Mouse (Mus musculus) MEL (cell line): ENCODE data around the gene Nme6. TPM values are rescaled to one million over a fixed set of nuclear protein-coding genes. Genes with fewer than 3 reads are reported as not detected.

Experiments
- DNase-seq: peaks from one replicate; pipeline ENCODE4 v3.0.0; 2011; ENCODE audit warnings: low read depth, low spot score
- H3K27ac ChIP-seq: 2 replicates; pipeline ENCODE4 v1.5.1; 2012; ENCODE audit warnings: low read depth, mild to moderate bottlenecking, control low read depth, low read length, moderate library complexity; ENCODE audit not compliant: control insufficient read depth
- H3K27me3 ChIP-seq, 2 experiments: fragments of 150-350 bp in 1 of 2; sonication (generic) in 1 of 2; 2 replicates each; pipeline ENCODE4 v1.6.1; 2012; ENCODE audit warnings: low read length in 2 of 2, mild to moderate bottlenecking in 2 of 2, improper control_type of control experiment in 1 of 2, moderate library complexity in 1 of 2; ENCODE audit not compliant: insufficient read depth in 2 of 2, control insufficient read depth in 1 of 2
- H3K36me3 ChIP-seq, 2 experiments: 2 replicates each; pipeline ENCODE4 v1.6.1; 2012 to 2014; ENCODE audit warnings: low read length in 2 of 2, improper control_type of control experiment in 1 of 2, inconsistent platforms in 1 of 2, mild to moderate bottlenecking in 1 of 2; ENCODE audit not compliant: insufficient read depth in 2 of 2, control insufficient read depth in 1 of 2
- H3K4me1 ChIP-seq, 2 experiments: fragments of 150-350 bp in 1 of 2; sonication (generic) in 1 of 2; 2 replicates each; pipeline ENCODE4 v1.6.1; 2012; ENCODE audit warnings: low read length in 2 of 2, improper control_type of control experiment in 1 of 2, mild to moderate bottlenecking in 1 of 2; ENCODE audit not compliant: insufficient read depth in 2 of 2, control insufficient read depth in 1 of 2
- H3K4me3 ChIP-seq, 2 experiments: fragments of 150-350 bp in 1 of 2; sonication (generic) in 1 of 2; 2 replicates each; pipeline ENCODE4 v1.5.1; 2012; ENCODE audit warnings: low read depth in 2 of 2, low read length in 2 of 2, mild to moderate bottlenecking in 2 of 2, moderate library complexity in 2 of 2, control low read depth in 1 of 2, improper control_type of control experiment in 1 of 2; ENCODE audit not compliant: control insufficient read depth in 1 of 2, insufficient read depth in 1 of 2
- H3K79me2 ChIP-seq: 2 replicates; pipeline ENCODE4 v1.6.1; 2012; ENCODE audit warnings: mild to moderate bottlenecking, low read length, moderate library complexity; ENCODE audit not compliant: control insufficient read depth, poor library complexity, insufficient read depth
- H3K9ac ChIP-seq: 2 replicates; pipeline ENCODE4 v1.6.1; 2012; ENCODE audit warnings: low read depth, mild to moderate bottlenecking, control low read depth, low read length, moderate library complexity; ENCODE audit not compliant: control insufficient read depth, poor library complexity, severe bottlenecking
- H3K9me3 ChIP-seq: fragments of 150-350 bp; sonication (generic); replicated peaks from 2 replicates; pipeline ENCODE4 v1.6.1; 2012; ENCODE audit warnings: mild to moderate bottlenecking, low read length, improper control_type of control experiment, moderate library complexity; ENCODE audit not compliant: insufficient read depth
- BHLHE40 ChIP-seq: IDR thresholded peaks from 2 replicates; pipeline ENCODE4 v1.6.1; 2012; ENCODE audit warnings: low read depth, mild to moderate bottlenecking, inconsistent platforms, low read length, improper control_type of control experiment, borderline replicate concordance
- CHD2 ChIP-seq: IDR thresholded peaks from 2 replicates; pipeline ENCODE4 v1.6.1; 2011; ENCODE audit warnings: low read length, improper control_type of control experiment
- CTCF ChIP-seq, 3 experiments: IDR thresholded peaks in 2 of 3; conservative IDR thresholded peaks in 1 of 3; 2 replicates each; pipeline ENCODE4 v1.5.1; 2011 to 2012; ENCODE audit warnings: low read length in 3 of 3, low read depth in 2 of 3, mild to moderate bottlenecking in 2 of 3, improper control_type of control experiment in 1 of 3, inconsistent platforms in 1 of 3, mixed read lengths in 1 of 3, moderate library complexity in 1 of 3; ENCODE audit not compliant: control insufficient read depth in 1 of 3, insufficient read depth in 1 of 3, poor library complexity in 1 of 3, severe bottlenecking in 1 of 3
- E2F4 ChIP-seq: IDR thresholded peaks from 2 replicates; pipeline ENCODE4 v1.6.1; 2011; ENCODE audit warnings: low read depth, low read length, improper control_type of control experiment, borderline replicate concordance
- ELF1 ChIP-seq: IDR thresholded peaks from 2 replicates; pipeline ENCODE4 v1.6.1; 2014; ENCODE audit warnings: low read depth, mild to moderate bottlenecking, inconsistent platforms, low read length, improper control_type of control experiment, moderate library complexity
- EP300 ChIP-seq, 2 experiments: IDR thresholded peaks; 2 replicates each; pipeline ENCODE4 v1.6.1; 2011; ENCODE audit warnings: improper control_type of control experiment in 2 of 2, low read length in 2 of 2, low read depth in 1 of 2, mild to moderate bottlenecking in 1 of 2
- GABPA ChIP-seq: IDR thresholded peaks from 2 replicates; pipeline ENCODE4 v1.6.1; 2012; ENCODE audit warnings: low read depth, mild to moderate bottlenecking, inconsistent platforms, low read length, improper control_type of control experiment, moderate library complexity
- GATA1 ChIP-seq: IDR thresholded peaks from 2 replicates; pipeline ENCODE4 v1.6.1; 2011; ENCODE audit warnings: low read depth, low read length, improper control_type of control experiment
- HCFC1 ChIP-seq: IDR thresholded peaks from 2 replicates; pipeline ENCODE4 v1.6.1; 2012; ENCODE audit warnings: low read depth, mild to moderate bottlenecking, inconsistent platforms, low read length, improper control_type of control experiment, moderate library complexity
- JUND ChIP-seq: IDR thresholded peaks from 2 replicates; pipeline ENCODE4 v1.6.1; 2011; ENCODE audit warnings: low read depth, mild to moderate bottlenecking, improper control_type of control experiment, low read length
- KAT2A ChIP-seq: conservative IDR thresholded peaks from 2 replicates; pipeline ENCODE4 v1.6.1; 2012; ENCODE audit warnings: low read depth, low read length, improper control_type of control experiment, inconsistent platforms
- MAX ChIP-seq: IDR thresholded peaks from 2 replicates; pipeline ENCODE4 v1.6.1; 2011; ENCODE audit warnings: low read length, improper control_type of control experiment
- MEF2A ChIP-seq: IDR thresholded peaks from 2 replicates; pipeline ENCODE4 v1.6.1; 2014; ENCODE audit warnings: low read depth, mild to moderate bottlenecking, inconsistent platforms, low read length, improper control_type of control experiment; ENCODE audit not compliant: poor library complexity, insufficient replicate concordance, severe bottlenecking; ENCODE audit errors: extremely low read depth
- MXI1 ChIP-seq: IDR thresholded peaks from 2 replicates; pipeline ENCODE4 v1.6.1; 2011; ENCODE audit warnings: mild to moderate bottlenecking, low read depth, low read length, improper control_type of control experiment
- MYB ChIP-seq: IDR thresholded peaks from 2 replicates; pipeline ENCODE4 v1.6.1; 2011; ENCODE audit warnings: mild to moderate bottlenecking, low read depth, low read length, improper control_type of control experiment
- MYC ChIP-seq: IDR thresholded peaks from 2 replicates; pipeline ENCODE4 v1.6.1; 2011; ENCODE audit warnings: low read depth, mild to moderate bottlenecking, low read length, improper control_type of control experiment, moderate library complexity
- NELFE ChIP-seq: IDR thresholded peaks from 2 replicates; pipeline ENCODE4 v1.6.1; 2011; ENCODE audit warnings: low read depth, low read length, improper control_type of control experiment
- NRF1 ChIP-seq: IDR thresholded peaks from 2 replicates; pipeline ENCODE4 v1.6.1; 2014; ENCODE audit warnings: low read depth, mild to moderate bottlenecking, inconsistent platforms, low read length, improper control_type of control experiment, moderate library complexity; ENCODE audit not compliant: poor library complexity, insufficient read depth, severe bottlenecking
- POLR2A ChIP-seq, 2 experiments: IDR thresholded peaks; 2 replicates each; pipeline ENCODE4 v1.6.1; 2011 to 2012; ENCODE audit warnings: low read length in 2 of 2, mild to moderate bottlenecking in 2 of 2, control low read depth in 1 of 2, improper control_type of control experiment in 1 of 2, low read depth in 1 of 2, moderate library complexity in 1 of 2; ENCODE audit not compliant: control insufficient read depth in 1 of 2, insufficient read depth in 1 of 2, poor library complexity in 1 of 2
- POLR2AphosphoS2 ChIP-seq: IDR thresholded peaks from 2 replicates; pipeline ENCODE4 v1.6.1; 2011; ENCODE audit warnings: low read length, improper control_type of control experiment
- RAD21 ChIP-seq: IDR thresholded peaks from 2 replicates; pipeline ENCODE4 v1.6.1; 2011; ENCODE audit warnings: mild to moderate bottlenecking, low read depth, low read length, improper control_type of control experiment
- TBP ChIP-seq: IDR thresholded peaks from 2 replicates; pipeline ENCODE4 v1.8.0; 2011; ENCODE audit warnings: low read depth, low read length, improper control_type of control experiment
- TCF12 ChIP-seq: IDR thresholded peaks from 2 replicates; pipeline ENCODE4 v1.6.1; 2014; ENCODE audit warnings: low read depth, mild to moderate bottlenecking, inconsistent platforms, low read length, improper control_type of control experiment, moderate library complexity
- ZC3H11A ChIP-seq: IDR thresholded peaks from 2 replicates; pipeline ENCODE4 v1.6.1; 2012; ENCODE audit warnings: low read depth, mild to moderate bottlenecking, inconsistent platforms, low read length, improper control_type of control experiment
- ZKSCAN1 ChIP-seq: IDR thresholded peaks from 2 replicates; pipeline ENCODE4 v1.6.1; 2012; ENCODE audit warnings: low read depth, mild to moderate bottlenecking, inconsistent platforms, low read length, improper control_type of control experiment, moderate library complexity
- ZMIZ1 ChIP-seq: IDR thresholded peaks from 2 replicates; pipeline ENCODE4 v1.6.1; 2012; ENCODE audit warnings: low read depth, mild to moderate bottlenecking, inconsistent platforms, low read length, improper control_type of control experiment, moderate library complexity
- ZNF384 ChIP-seq: IDR thresholded peaks from 2 replicates; pipeline ENCODE4 v1.6.1; 2012; ENCODE audit warnings: low read depth, mild to moderate bottlenecking, inconsistent platforms, low read length, improper control_type of control experiment
- polyA plus RNA-seq, 2 experiments: library from polyadenylated mRNA; stranded (reverse) in 1 of 2; unstranded in 1 of 2; fragments of >175 nt in 1 of 2; fragments of >200 nt in 1 of 2; gene quantifications; 2 replicates each; pipeline versions ENCODE4 v1.2.1 to v1.2.4; 2012; ENCODE audit warnings: low replicate concordance in 2 of 2, low read depth in 1 of 2; ENCODE audit not compliant: insufficient read length in 2 of 2, insufficient read depth in 1 of 2, missing spikeins in 1 of 2
- total RNA-seq: library from RNA; depleted of rRNA; stranded (reverse); fragments of 300-350 nt; gene quantifications from 2 replicates; pipeline ENCODE4 v1.2.3, GENCODE M21; 2012

Nme6 gene
- total and polyA plus RNA-seq, 3 experiments, result 84.1 to 98.2 TPM; not detected in 1

DNA sequence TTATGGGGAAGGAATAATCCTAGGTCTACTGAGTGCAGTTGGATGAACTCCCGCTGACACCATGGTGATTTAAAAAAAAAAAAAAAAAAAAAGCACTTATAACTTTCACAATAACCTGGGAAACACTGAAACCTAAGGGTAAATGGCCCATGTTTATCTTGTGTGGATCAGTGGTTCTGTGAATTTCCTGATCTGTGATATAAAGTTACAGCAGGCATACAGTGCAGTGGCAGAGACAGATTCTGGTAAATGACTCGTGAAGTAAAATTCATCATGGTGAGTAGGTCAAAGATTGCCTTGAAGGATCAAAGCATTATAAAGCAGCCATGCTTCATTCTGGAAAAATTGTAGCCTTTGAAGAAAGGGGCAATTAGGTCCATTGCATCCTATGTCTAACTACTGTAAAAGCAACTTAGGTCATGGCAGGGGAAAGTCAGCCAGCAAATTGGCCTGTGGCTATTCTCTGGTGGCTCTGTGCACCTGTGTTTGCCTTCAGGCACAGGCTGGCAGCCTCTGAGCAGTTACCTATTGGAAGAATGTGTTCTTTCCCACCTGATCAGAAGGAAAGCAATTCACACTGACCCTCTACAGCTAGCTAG, 25.8 kb upstream of the Nme6 start:
- Histone ChIP-seq H3K27me3 (no peaks in the 10 kb centered on the region), H3K36me3 (no peaks in the 10 kb centered on the region), H3K4me3 (no peak overlapping the region), H3K79me2 (no peaks in the 10 kb centered on the region), H3K27ac (no peak overlapping the region), H3K4me1 (no peaks in the 10 kb centered on the region), H3K9ac (no peak overlapping the region), H3K9me3 (no peaks in the 10 kb centered on the region)
- TF ChIP-seq MXI1, result no peak
- no peak for DNase-seq

DNA sequence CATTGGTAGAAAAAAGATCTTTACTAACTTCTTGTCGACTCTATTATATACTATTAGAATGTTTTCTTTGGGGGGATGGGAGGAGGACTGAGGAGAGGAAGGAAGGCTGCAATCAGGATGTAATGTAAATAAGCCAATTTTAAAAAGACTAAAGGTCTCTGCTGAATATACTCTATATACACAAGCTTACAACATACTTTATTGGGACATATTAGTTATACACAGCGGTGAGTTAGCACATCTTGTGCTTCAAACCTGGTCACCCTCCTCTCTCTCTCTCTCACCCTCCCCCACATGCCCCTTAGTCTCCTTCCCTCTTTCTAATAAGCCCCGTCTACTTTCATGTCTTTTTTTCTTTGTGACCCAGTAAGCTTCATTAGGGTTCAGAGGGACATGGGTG, 24.7 kb upstream of the Nme6 start:
- no peak overlapping the region for H3K27ac ChIP-seq
- no peaks in the 10 kb centered on the region for H3K9me3 ChIP-seq
- DNase-seq, result no peak
- H3K27me3 ChIP-seq, result no peaks in the 10 kb centered on the region
- H3K4me1 ChIP-seq, result no peaks in the 10 kb centered on the region
- H3K79me2 ChIP-seq, result no peaks in the 10 kb centered on the region
- no peak overlapping the region for H3K4me3 ChIP-seq
- H3K9ac ChIP-seq, result no peak overlapping the region
- H3K36me3 ChIP-seq, result no peaks in the 10 kb centered on the region
- TF ChIP-seq MYC, result no peak
- TF ChIP-seq MEF2A, result no peak
- no peak for TF ChIP-seq NRF1
- no peak for TF ChIP-seq EP300 (IDR thresholded peaks at IDR 0.05; ENCODE audit: low read depth in 1 of 2, low read length in 2 of 2)
- no peak for TF ChIP-seq JUND
- TF ChIP-seq MYB, result no peak
- TF ChIP-seq ZKSCAN1, result no peak
- no peak for TF ChIP-seq HCFC1
- TF ChIP-seq TBP, result no peak
- TF ChIP-seq E2F4, result no peak
- TF ChIP-seq CTCF (IDR thresholded peaks at IDR 0.05 in 2 of 3, conservative IDR thresholded peaks at IDR 0.05 in 1 of 3; ENCODE audit: control insufficient read depth in 1 of 3, insufficient read depth in 1 of 3, low read depth in 2 of 3, low read length in 3 of 3, poor library complexity in 1 of 3, severe bottlenecking in 1 of 3), result no peak

DNA sequence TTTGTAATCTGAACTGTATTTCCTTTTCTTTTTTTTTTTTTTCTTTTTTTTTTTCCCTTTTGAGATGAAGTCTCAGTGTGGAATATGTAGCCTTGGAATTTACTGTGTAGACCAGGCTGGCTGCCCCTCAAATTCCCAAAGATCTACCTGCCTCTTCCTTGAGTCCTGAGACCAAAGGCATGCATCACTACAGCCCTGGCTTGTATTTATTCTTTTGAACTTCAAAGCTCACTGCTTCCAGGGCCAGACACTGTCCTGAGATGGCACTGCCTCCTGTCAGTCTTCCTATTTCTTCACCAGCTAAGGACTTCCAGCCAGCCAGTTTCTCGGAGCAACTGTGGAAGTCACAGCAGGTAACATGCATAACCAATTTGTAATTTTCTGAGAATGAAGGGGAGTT, 20.6 kb upstream of the Nme6 start, which contains the start of gene Spink8:
Spink8 (plus strand) TSS at position 301 of the 400 bp plus-strand sequence.
- no peaks in the 10 kb centered on the region for H3K27me3 ChIP-seq
- H3K9me3 ChIP-seq, result no peaks in the 10 kb centered on the region
- no peak within 1 kb of the TSS for H3K9ac ChIP-seq
- TF ChIP-seq KAT2A (no peak), MAX (no peak), BHLHE40 (no peak), MYB (no peak), ZNF384 (no peak), ZMIZ1 (no peak), POLR2AphosphoS2 (no peak), NRF1 (no peak), NELFE (no peak), GATA1 (no peak), GABPA (no peak), RAD21 (no peak), MYC (no peak), POLR2A (IDR thresholded peaks at IDR 0.05; ENCODE audit: control insufficient read depth in 1 of 2, insufficient read depth in 1 of 2, low read depth in 1 of 2, low read length in 2 of 2, poor library complexity in 1 of 2) (no peak), ELF1 (no peak), ZC3H11A (no peak), TCF12 (no peak), CHD2 (no peak)

More for the DNA sequence above, 20.6 kb upstream of the Nme6 start, which contains the start of gene Spink8:
- H3K4me3 ChIP-seq, result no peak within 1 kb of the TSS
- H3K4me1 ChIP-seq, result no peaks in the 10 kb centered on the region
- no peaks in the 10 kb centered on the region for H3K36me3 ChIP-seq
- DNase-seq, result no peak
- no peaks in the 10 kb centered on the region for H3K79me2 ChIP-seq
- no peak within 1 kb of the TSS for H3K27ac ChIP-seq
